Mouse (Mus musculus) limb, embryonic 14.5 days (tissue): Measurements from ENCODE around the gene Rps18. TPM values are rescaled to one million over a fixed set of nuclear protein-coding genes. Genes with fewer than 3 reads are reported as not detected.

Experiments used
- ATAC-seq: fragments of 200-750 bp; cut with Nextera tagmentation; 2 replicates; pipeline ENCODE4 v1.8.0; 2017; ENCODE audit warnings: low read depth, moderate number of reproducible peaks, moderate TSS enrichment; ENCODE audit not compliant: low FRiP score
- DNase-seq: peaks from one replicate; pipeline ENCODE4 v3.0.0-alpha.2; 2015; ENCODE audit warnings: low spot score
- H3K27ac ChIP-seq: fragments of 300-500 bp; sonication (generic); replicated peaks from 2 replicates; pipeline ENCODE4 v1.5.1; 2014; ENCODE audit warnings: low read depth, mild to moderate bottlenecking, low read length, moderate library complexity, mixed read lengths
- H3K27me3 ChIP-seq: fragments of 300-500 bp; sonication (generic); 2 replicates; pipeline ENCODE4 v1.6.1; 2014; ENCODE audit warnings: low read length, mixed read lengths; ENCODE audit not compliant: control insufficient read depth, insufficient read depth
- H3K36me3 ChIP-seq: fragments of 300-500 bp; sonication (generic); 2 replicates; pipeline ENCODE4 v1.6.1; 2014; ENCODE audit warnings: mild to moderate bottlenecking, low read length, moderate library complexity, mixed read lengths; ENCODE audit not compliant: control insufficient read depth, insufficient read depth
- H3K4me1 ChIP-seq: fragments of 300-500 bp; sonication (generic); 2 replicates; pipeline ENCODE4 v1.6.1; 2014; ENCODE audit warnings: antibody characterized with exemption, low read length, mixed read lengths; ENCODE audit not compliant: control insufficient read depth, insufficient read depth
- H3K4me2 ChIP-seq: fragments of 300-500 bp; sonication (generic); replicated peaks from 2 replicates; pipeline ENCODE4 v1.6.1; 2014; ENCODE audit warnings: low read depth, mild to moderate bottlenecking, low read length, moderate library complexity; ENCODE audit not compliant: severe bottlenecking
- H3K4me3 ChIP-seq: fragments of 300-500 bp; sonication (generic); replicated peaks from 2 replicates; pipeline ENCODE4 v1.5.1; 2014; ENCODE audit warnings: low read length
- H3K9ac ChIP-seq: fragments of 300-500 bp; sonication (generic); 2 replicates; pipeline ENCODE4 v1.6.1; 2014; ENCODE audit warnings: mild to moderate bottlenecking, low read depth, low read length, moderate library complexity; ENCODE audit not compliant: severe bottlenecking
- H3K9me3 ChIP-seq: fragments of 300-500 bp; sonication (generic); 2 replicates; pipeline ENCODE4 v1.6.1; 2016; ENCODE audit warnings: low read length; ENCODE audit not compliant: control insufficient read depth
- POLR2A ChIP-seq: fragments of 200-500 bp; IDR thresholded peaks from 2 replicates; pipeline ENCODE4 v1.8.0; 2012; ENCODE audit warnings: inconsistent platforms, mild to moderate bottlenecking, moderate library complexity, borderline replicate concordance; ENCODE audit not compliant: insufficient read depth, insufficient read length; ENCODE audit errors: extremely low read depth
- WGBS: fragments of 180-500 bp; shearing (Covaris S2); extraction: QIAGEN DNeasy Blood & Tissue Kit; methylation state at CpG from one replicate; pipeline ENCODE4 v1.1.7; 2014; 5-methylcytosine and 5-hydroxymethylcytosine counted together
- polyA plus RNA-seq, 2 experiments: library from polyadenylated mRNA; depleted of rRNA in 1 of 2; stranded (reverse) in 1 of 2; unstranded in 1 of 2; fragments of >200 nt; fragmentation: Nextera tagmentation in 1 of 2; extraction: Ambion mirVana in 1 of 2; gene quantifications; 2 replicates each; pipeline versions ENCODE4 v1.2.1 to v1.2.3; 2012 to 2014

The Rps18 gene
- polyA plus RNA-seq, 2 experiments, result 1,284 to 2,245 TPM

DNA sequence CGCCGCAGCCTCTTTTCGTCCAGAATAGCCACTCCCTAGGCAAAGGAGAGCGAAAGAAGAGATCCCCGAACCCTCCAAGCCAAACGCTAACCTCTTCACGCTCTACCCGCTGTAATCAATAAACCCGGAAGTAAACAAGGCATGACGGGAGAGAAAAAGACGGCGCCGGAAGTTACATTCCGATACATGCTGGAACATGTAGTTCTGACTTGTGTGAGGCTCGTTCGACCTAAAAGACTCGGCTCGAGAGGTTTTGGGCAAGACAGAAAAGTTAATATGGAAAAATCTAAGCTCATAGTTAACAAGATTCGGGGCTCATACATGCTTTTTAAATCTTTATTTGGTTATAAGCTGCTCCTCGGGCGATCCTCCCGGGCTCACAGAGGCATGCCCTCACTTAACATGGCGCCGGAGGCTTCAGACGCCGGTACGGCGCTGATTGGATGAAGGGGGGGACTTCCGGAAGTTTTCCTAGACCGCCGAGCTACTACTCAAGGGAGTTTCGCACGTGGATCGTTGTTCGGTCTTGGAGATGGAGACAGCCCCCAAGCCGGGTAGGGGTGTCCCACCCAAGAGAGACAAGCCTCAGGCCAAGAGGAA lies 15.5 kb downstream of the Rps18 start, which contains the start of the genes Pfdn6 and Wdr46:
Gene Pfdn6, minus strand, starts transcription at position 138 of the 600 bp plus-strand sequence.
Gene Wdr46, plus strand, starts transcription at position 455 of the 600 bp plus-strand sequence.
- Histone ChIP-seq H3K36me3 (peaks cover 61% of the 10 kb centered on the region), H3K9ac (peak within 1 kb of the TSS; percentile 68), H3K27me3 (no peaks in the 10 kb centered on the region), H3K4me1 (peaks cover 13% of the 10 kb centered on the region), H3K27ac (no peak within 1 kb of the TSS), H3K9me3 (no peaks in the 10 kb centered on the region), H3K4me3 (peak within 1 kb of the TSS; percentile 79), H3K4me2 (peak within 1 kb of the TSS; percentile 90)
- no peak for TF ChIP-seq POLR2A
- peak; percentile 93 for DNase-seq
- ATAC-seq, result peak; percentile 93
- WGBS, result under 1% methylated on average over 36 of the region's 36 CpGs

DNA sequence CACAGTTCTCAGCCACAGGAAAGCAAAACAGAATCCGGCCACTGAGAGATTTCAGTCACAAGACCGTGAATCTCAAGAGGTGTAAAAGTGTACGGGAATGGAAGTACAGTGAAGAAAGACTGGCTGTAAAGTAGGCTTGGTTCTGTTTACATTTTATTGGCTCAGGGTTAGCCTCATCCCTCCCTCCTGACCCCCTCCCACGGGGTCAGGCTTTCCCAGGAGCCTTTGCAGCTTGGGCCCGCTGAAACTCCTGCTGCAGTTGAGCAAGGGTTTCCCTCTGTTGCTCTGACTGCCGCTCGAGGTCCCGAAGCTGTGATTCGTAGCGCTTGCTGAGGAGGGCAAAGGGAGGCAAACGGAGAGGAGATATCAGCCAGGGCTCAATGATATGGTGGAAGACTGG lies 17.0 kb downstream of the Rps18 start:
- peaks cover 50% of the 10 kb centered on the region for H3K36me3 ChIP-seq

DNA sequence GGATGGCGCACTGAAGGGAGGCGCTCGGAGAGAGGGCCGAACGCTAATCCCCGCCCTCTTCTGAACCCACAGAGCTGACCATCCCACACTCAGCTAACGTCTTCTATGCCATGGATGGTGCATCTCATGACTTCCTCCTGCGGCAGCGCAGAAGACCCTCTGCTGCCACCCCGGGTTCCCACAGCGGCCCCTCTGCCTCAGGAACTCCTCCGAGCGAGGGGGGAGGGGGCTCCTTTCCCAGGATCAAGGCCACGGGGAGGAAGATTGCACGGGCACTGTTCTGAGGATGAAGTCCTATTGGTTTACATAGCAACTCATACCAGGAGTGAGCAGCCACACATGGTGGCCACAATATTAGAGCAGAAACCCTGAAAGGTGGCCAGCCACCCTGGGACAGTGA lies 18.8 kb downstream of the Rps18 start:
- TF ChIP-seq POLR2A, result no peak
- Histone ChIP-seq H3K4me2 (no peak overlapping the region), H3K27ac (no peak overlapping the region), H3K4me3 (no peak overlapping the region), H3K27me3 (no peaks in the 10 kb centered on the region), H3K9me3 (no peaks in the 10 kb centered on the region), H3K36me3 (peaks cover 55% of the 10 kb centered on the region), H3K4me1 (peaks cover 13% of the 10 kb centered on the region), H3K9ac (no peak overlapping the region)
- DNase-seq (no peak), ATAC-seq (no peak)
- 84% methylated on average over 15 of the region's 15 CpGs for WGBS

More for the DNA sequence above, 17.0 kb downstream of the Rps18 start:
- Histone ChIP-seq H3K4me1 (peaks cover 13% of the 10 kb centered on the region), H3K27me3 (no peaks in the 10 kb centered on the region), H3K4me2 (0 out of 2 replicates have a peak overlapping the region, but pooled peaks have one; percentile 90), H3K9ac (no peak overlapping the region), H3K4me3 (peak overlapping the region; percentile 79; the same call in 1 of the 2 replicates), H3K27ac (no peak overlapping the region), H3K9me3 (no peaks in the 10 kb centered on the region)
- 79% methylated on average over 11 of the region's 11 CpGs for WGBS
- DNase-seq (no peak), ATAC-seq (no peak)
- TF ChIP-seq POLR2A, result no peak

DNA sequence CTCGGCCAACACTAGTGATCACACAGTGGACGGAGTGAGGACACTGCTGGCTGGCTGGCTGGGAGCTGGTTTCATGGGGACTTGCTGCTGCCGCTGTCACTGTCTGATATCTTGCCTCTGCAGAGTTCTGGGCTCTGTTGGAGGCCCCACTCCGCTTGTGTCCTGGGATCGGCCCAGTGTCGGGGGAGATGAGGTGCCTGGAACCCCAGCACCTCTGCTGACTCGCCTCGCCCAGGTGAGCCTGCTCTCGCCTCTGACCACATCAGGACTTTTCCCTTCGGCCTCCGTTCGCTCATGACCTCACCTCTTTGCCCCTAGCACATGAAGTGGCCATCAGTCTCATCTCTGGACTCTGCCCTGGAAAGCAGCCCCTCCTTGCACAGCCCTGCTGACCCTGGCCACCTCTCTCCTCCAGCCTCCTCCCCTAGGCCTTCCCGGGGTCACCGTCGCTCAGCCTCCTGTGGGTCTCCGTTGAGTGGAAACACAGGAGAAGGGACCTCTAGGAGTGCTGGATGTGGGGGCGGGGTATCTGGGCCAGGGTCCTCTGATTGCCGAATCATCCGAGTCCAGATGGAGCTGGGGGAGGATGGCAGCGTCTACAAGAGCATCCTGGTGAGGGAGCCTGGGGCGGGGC lies 20.3 kb downstream of the Rps18 start:
- Histone ChIP-seq H3K27ac (no peak overlapping the region), H3K9me3 (no peaks in the 10 kb centered on the region), H3K4me1 (peaks cover 14% of the 10 kb centered on the region), H3K27me3 (no peaks in the 10 kb centered on the region), H3K9ac (no peak overlapping the region), H3K36me3 (peaks cover 51% of the 10 kb centered on the region), H3K4me3 (no peak overlapping the region), H3K4me2 (no peak overlapping the region)
- TF ChIP-seq POLR2A, result no peak
- ATAC-seq, result no peak
- no peak for DNase-seq
- WGBS, result 91% methylated on average over 19 of the region's 21 CpGs

DNA sequence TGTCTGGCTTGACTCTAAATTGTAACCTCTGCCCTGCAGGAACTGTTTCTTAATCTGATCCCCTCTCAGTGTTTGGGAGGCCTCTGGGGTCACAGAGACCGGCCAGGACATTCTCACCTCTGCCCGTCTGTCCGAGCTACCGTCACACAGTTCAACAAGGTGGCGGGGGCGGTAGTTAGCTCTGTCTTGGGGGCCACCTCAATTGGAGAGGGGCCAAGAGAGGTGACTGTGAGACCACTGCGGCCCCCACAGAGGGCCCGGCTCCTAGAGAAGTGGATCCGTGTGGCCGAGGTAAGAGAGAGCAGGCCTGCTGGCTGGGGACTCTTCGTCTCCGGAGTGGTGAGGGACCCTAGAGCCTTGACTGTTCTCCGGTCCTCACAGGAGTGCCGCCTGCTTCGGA lies 22.8 kb downstream of the Rps18 start:
- no peak for TF ChIP-seq POLR2A
- Histone ChIP-seq H3K9me3 (no peaks in the 10 kb centered on the region), H3K4me3 (no peak overlapping the region), H3K27me3 (no peaks in the 10 kb centered on the region), H3K4me2 (no peak overlapping the region), H3K9ac (no peak overlapping the region), H3K4me1 (peaks cover 14% of the 10 kb centered on the region), H3K27ac (no peak overlapping the region), H3K36me3 (peaks cover 45% of the 10 kb centered on the region)
- WGBS, result 93% methylated on average over 13 of the region's 15 CpGs
- DNase-seq (no peak), ATAC-seq (no peak)
